Mouse (Mus musculus) midbrain, postnatal 0 days (tissue): ENCODE data around the gene Ccser1. TPM values are rescaled to one million over a fixed set of nuclear protein-coding genes. Genes with fewer than 3 reads are reported as not detected.

Source experiments
- ATAC-seq: fragments of 200-750 bp; cut with Nextera tagmentation; 2 replicates; pipeline ENCODE4 v1.8.0; 2017; ENCODE audit warnings: moderate number of reproducible peaks, mild to moderate bottlenecking, moderate TSS enrichment, moderate library complexity; ENCODE audit not compliant: low FRiP score
- DNase-seq: peaks from one replicate; pipeline ENCODE4 v3.0.0-alpha.2; 2015; ENCODE audit warnings: low spot score
- H3K27ac ChIP-seq: fragments of 300-500 bp; sonication (generic); 2 replicates; pipeline ENCODE4 v1.5.1; 2014; ENCODE audit warnings: low read depth, mild to moderate bottlenecking, low read length, mixed read lengths
- H3K27me3 ChIP-seq: fragments of 300-500 bp; sonication (generic); 2 replicates; pipeline ENCODE4 v1.6.1; 2014; ENCODE audit warnings: low read length, control low read depth, mixed read lengths; ENCODE audit not compliant: insufficient read depth
- H3K36me3 ChIP-seq: fragments of 300-500 bp; sonication (generic); 2 replicates; pipeline ENCODE4 v1.6.1; 2014; ENCODE audit warnings: low read length, control low read depth, mixed read lengths; ENCODE audit not compliant: insufficient read depth
- H3K4me1 ChIP-seq: fragments of 300-500 bp; sonication (generic); 2 replicates; pipeline ENCODE4 v1.6.1; 2014; ENCODE audit warnings: mild to moderate bottlenecking, control low read depth, antibody characterized with exemption, low read length, mixed read lengths; ENCODE audit not compliant: insufficient read depth
- H3K4me2 ChIP-seq: fragments of 300-500 bp; sonication (generic); 2 replicates; pipeline ENCODE4 v1.6.1; 2014; ENCODE audit warnings: low read depth, mild to moderate bottlenecking, low read length, mixed read lengths; ENCODE audit not compliant: poor library complexity, severe bottlenecking
- H3K4me3 ChIP-seq: fragments of 300-500 bp; sonication (generic); 2 replicates; pipeline ENCODE4 v1.5.1; 2014; ENCODE audit warnings: low read depth, mild to moderate bottlenecking, low read length, moderate library complexity
- H3K9ac ChIP-seq: fragments of 300-500 bp; sonication (generic); replicated peaks from 2 replicates; pipeline ENCODE4 v1.6.1; 2014; ENCODE audit warnings: mild to moderate bottlenecking, low read length, moderate library complexity, mixed read lengths; ENCODE audit not compliant: poor library complexity, severe bottlenecking
- H3K9me3 ChIP-seq: fragments of 300-500 bp; sonication (generic); 2 replicates; pipeline ENCODE4 v1.6.1; 2016; ENCODE audit warnings: low read length, control low read depth
- CTCF ChIP-seq: IDR thresholded peaks from 2 replicates; pipeline ENCODE4 v1.5.1; 2016; ENCODE audit warnings: antibody characterized with exemption, mild to moderate bottlenecking
- WGBS: fragments of 180-500 bp; shearing (Covaris S2); extraction: QIAGEN DNeasy Blood & Tissue Kit; methylation state at CpG from one replicate; pipeline ENCODE4 v1.1.7; 2014; 5-methylcytosine and 5-hydroxymethylcytosine counted together
- polyA plus RNA-seq: library from polyadenylated mRNA; unstranded; fragments of >200 nt; fragmentation: Nextera tagmentation; extraction: Ambion mirVana; gene quantifications from 2 replicates; pipeline ENCODE4 v1.2.1, GENCODE M21; 2015
- total RNA-seq: library from RNA; depleted of rRNA; stranded (reverse); fragments of >200 nt; gene quantifications from 2 replicates; pipeline ENCODE4 v1.2.3, GENCODE M21; 2014

Gene Ccser1
- total and polyA plus RNA-seq, 2 experiments from 2014 or later, result 13.9 to 51.4 TPM

GRCm38 (mm10) chr6:61311324-61312091, 131.4 kb downstream of the Ccser1 start:
- no peaks in the 10 kb centered on the region for H3K27me3 ChIP-seq
- no peaks in the 10 kb centered on the region for H3K36me3 ChIP-seq
- TF ChIP-seq CTCF, result peak; percentile 38
- no peak overlapping the region for H3K9ac ChIP-seq
- no peak overlapping the region for H3K27ac ChIP-seq
- H3K4me3 ChIP-seq, result no peak overlapping the region
- H3K9me3 ChIP-seq, result no peaks in the 10 kb centered on the region
- H3K4me2 ChIP-seq, result no peak overlapping the region
- DNase-seq, result no peak
- 90% methylated on average over 18 of the region's 18 CpGs for WGBS
- H3K4me1 ChIP-seq, result no peaks in the 10 kb centered on the region
- no peak for ATAC-seq

- DNase-seq (peak; percentile 81), ATAC-seq (peak; percentile 76)
- Histone ChIP-seq H3K4me3 (no peak overlapping the region), H3K4me2 (no peak overlapping the region), H3K27ac (no peak overlapping the region), H3K9ac (no peak overlapping the region), H3K9me3 (no peaks in the 10 kb centered on the region), H3K4me1 (no peaks in the 10 kb centered on the region), H3K27me3 (no peaks in the 10 kb centered on the region), H3K36me3 (no peaks in the 10 kb centered on the region)
- peak; percentile 94 for TF ChIP-seq CTCF
- WGBS, result 22% methylated on average over 6 of the region's 6 CpGs
These were observed 135.9 kb downstream of the Ccser1 start for GRCm38 (mm10) chr6:61315884-61316601.

GRCm38 (mm10) chr6:61320842-61321241, 140.7 kb downstream of the Ccser1 start:
- ATAC-seq, result no peak
- WGBS, result 62% methylated on average over 4 of the region's 4 CpGs
- no peak overlapping the region for H3K27ac ChIP-seq

GRCm38 (mm10) chr6:61322328-61322727, 142.2 kb downstream of the Ccser1 start:
- 81% methylated on average over 6 of the region's 6 CpGs for WGBS
- ATAC-seq, result no peak
- no peak for TF ChIP-seq CTCF

More at GRCm38 (mm10) chr6:61320842-61321241, 140.7 kb downstream of the Ccser1 start:
- no peak overlapping the region for H3K4me3 ChIP-seq
- H3K9me3 ChIP-seq, result no peaks in the 10 kb centered on the region
- H3K4me2 ChIP-seq, result no peak overlapping the region
- TF ChIP-seq CTCF, result no peak
- no peak overlapping the region for H3K9ac ChIP-seq
- no peaks in the 10 kb centered on the region for H3K27me3 ChIP-seq
- DNase-seq, result peak; percentile 39
- no peaks in the 10 kb centered on the region for H3K36me3 ChIP-seq
- H3K4me1 ChIP-seq, result no peaks in the 10 kb centered on the region

GRCm38 (mm10) chr6:61326131-61326530, 146.0 kb downstream of the Ccser1 start:
- no peaks in the 10 kb centered on the region for H3K27me3 ChIP-seq
- H3K4me1 ChIP-seq, result no peaks in the 10 kb centered on the region
- DNase-seq, result no peak
- ATAC-seq, result no peak
- H3K4me3 ChIP-seq, result no peak overlapping the region
- no peak overlapping the region for H3K9ac ChIP-seq
- 71% methylated on average over 2 of the region's 2 CpGs for WGBS
- no peaks in the 10 kb centered on the region for H3K9me3 ChIP-seq
- no peaks in the 10 kb centered on the region for H3K36me3 ChIP-seq
- H3K4me2 ChIP-seq, result no peak overlapping the region
- TF ChIP-seq CTCF, result no peak
- H3K27ac ChIP-seq, result no peak overlapping the region

More at GRCm38 (mm10) chr6:61322328-61322727, 142.2 kb downstream of the Ccser1 start:
- no peaks in the 10 kb centered on the region for H3K4me1 ChIP-seq
- no peak overlapping the region for H3K27ac ChIP-seq
- H3K27me3 ChIP-seq, result no peaks in the 10 kb centered on the region
- H3K9me3 ChIP-seq, result no peaks in the 10 kb centered on the region
- H3K4me2 ChIP-seq, result no peak overlapping the region
- no peak for DNase-seq
- H3K36me3 ChIP-seq, result no peaks in the 10 kb centered on the region
- H3K9ac ChIP-seq, result no peak overlapping the region
- H3K4me3 ChIP-seq, result no peak overlapping the region

GRCm38 (mm10) chr6:61328981-61329380, 148.9 kb downstream of the Ccser1 start:
- TF ChIP-seq CTCF, result no peak
- Histone ChIP-seq H3K4me2 (no peak overlapping the region), H3K9me3 (no peaks in the 10 kb centered on the region), H3K4me1 (no peaks in the 10 kb centered on the region), H3K27me3 (no peaks in the 10 kb centered on the region), H3K4me3 (no peak overlapping the region), H3K9ac (no peak overlapping the region), H3K36me3 (no peaks in the 10 kb centered on the region), H3K27ac (no peak overlapping the region)
- no peak for ATAC-seq
- no peak for DNase-seq
